Mouse (Mus musculus): ENCODE measurements around the gene Trp53bp2. TPM values are rescaled to one million over a fixed set of nuclear protein-coding genes. Genes with fewer than 3 reads are reported as not detected.

The Trp53bp2 gene
- 36.4 TPM for total RNA-seq (2023)

GRCm38 (mm10) chr1:182408684-182409327 is at the start of gene Trp53bp2:
TSS of gene Trp53bp2 (plus strand) at chr1:182409172.

Other genes starting within 250 kb of the Trp53bp2 start
- not detected for gene Vmn1r1, start 244.7 kb upstream of the Trp53bp2 start, total RNA-seq (2023)
- gene Degs1, start 126.4 kb upstream of the Trp53bp2 start, total RNA-seq (2023), result 51.4 TPM
- 42.0 TPM for gene Fbxo28, start 67.5 kb upstream of the Trp53bp2 start, total RNA-seq (2023)
- gene Capn2, start 108.4 kb downstream of the Trp53bp2 start, total RNA-seq (2023), result 74.5 TPM
- gene Capn8, start 155.8 kb downstream of the Trp53bp2 start, total RNA-seq (2023), result not detected